Mouse (Mus musculus): ENCODE measurements at regions not wholly inside any gene's neighbourhood (a gene's known extent, or its start where the extent isn't known, plus 50 kb on each side); places are given as distances from the start of the nearest gene placed in this dataset.

- Histone ChIP-seq H3K27ac (no peak overlapping the region), H3K9me3 (no peaks in the 10 kb centered on the region), H3K4me1 (replicated peaks) (no peaks in the 10 kb centered on the region), H3K27me3 (no peaks in the 10 kb centered on the region), H3K4me3 (replicated peaks) (no peak overlapping the region), H3K4me2 (no peak overlapping the region), H3K9ac (replicated peaks) (no peak overlapping the region), H3K36me3 (no peaks in the 10 kb centered on the region)
- 38% methylated on average over 10 of the region's 10 CpGs for WGBS
- no peak for ATAC-seq (ENCODE audit: insufficient number of reproducible peaks, insufficient read depth, low FRiP score, low TSS enrichment, low read depth)
Observed at GRCm38 (mm10) chr9:91609457-91610166, 244.0 kb upstream of the Zic1 start.

GRCm38 (mm10) chr9:91601740-91602139, 236.1 kb upstream of the Zic1 start:
- Histone ChIP-seq H3K4me3 (replicated peaks) (no peak overlapping the region), H3K9ac (replicated peaks) (no peak overlapping the region), H3K9me3 (no peaks in the 10 kb centered on the region), H3K27ac (no peak overlapping the region), H3K4me1 (replicated peaks) (no peaks in the 10 kb centered on the region), H3K36me3 (no peaks in the 10 kb centered on the region), H3K27me3 (no peaks in the 10 kb centered on the region), H3K4me2 (no peak overlapping the region)
- no peak for ATAC-seq (ENCODE audit: insufficient number of reproducible peaks, insufficient read depth, low FRiP score, low TSS enrichment, low read depth)
- 78% methylated on average over 6 of the region's 6 CpGs for WGBS

DNA sequence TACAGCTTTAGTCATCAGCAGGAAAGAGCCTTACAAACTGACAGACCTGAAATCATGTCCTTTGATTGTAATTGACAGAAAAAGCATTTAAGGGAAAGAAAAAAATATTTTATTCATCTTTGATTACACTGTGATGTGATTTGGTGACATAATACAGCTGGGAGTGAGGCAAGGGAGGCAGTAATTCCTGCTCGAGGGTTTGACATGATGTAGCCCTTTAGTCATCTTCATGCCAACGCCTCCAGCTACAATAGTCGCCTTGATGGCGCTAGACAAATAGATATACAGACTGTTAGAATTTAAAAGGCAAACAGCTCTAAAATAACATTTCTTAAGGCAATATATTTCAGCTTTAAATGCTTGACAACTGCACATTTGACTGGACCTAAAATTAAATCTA, 226.3 kb upstream of the Zic1 start:
- no peak overlapping the region for H3K4me3 ChIP-seq (replicated peaks)
- no peak overlapping the region for H3K27ac ChIP-seq
- no peaks in the 10 kb centered on the region for H3K9me3 ChIP-seq
- H3K36me3 ChIP-seq = no peaks in the 10 kb centered on the region
- no peak overlapping the region for H3K4me2 ChIP-seq
- no peaks in the 10 kb centered on the region for H3K4me1 ChIP-seq (replicated peaks)
- no peaks in the 10 kb centered on the region for H3K27me3 ChIP-seq
- 71% methylated on average over 4 of the region's 4 CpGs for WGBS
- ATAC-seq (ENCODE audit: insufficient number of reproducible peaks, insufficient read depth, low FRiP score, low TSS enrichment, low read depth) = no peak
- no peak overlapping the region for H3K9ac ChIP-seq (replicated peaks)

- 85% methylated on average over 6 of the region's 6 CpGs for WGBS
- H3K9ac ChIP-seq (replicated peaks) = no peak overlapping the region
- no peak for ATAC-seq (ENCODE audit: insufficient number of reproducible peaks, insufficient read depth, low FRiP score, low TSS enrichment, low read depth)
- H3K4me3 ChIP-seq (replicated peaks) = no peak overlapping the region
- H3K27ac ChIP-seq = no peak overlapping the region
- H3K27me3 ChIP-seq = no peaks in the 10 kb centered on the region
- H3K9me3 ChIP-seq = no peaks in the 10 kb centered on the region
- H3K36me3 ChIP-seq = no peaks in the 10 kb centered on the region
- H3K4me2 ChIP-seq = no peak overlapping the region
- H3K4me1 ChIP-seq (replicated peaks) = no peaks in the 10 kb centered on the region
Observed at GRCm38 (mm10) chr9:91588756-91589155, 223.1 kb upstream of the Zic1 start.

DNA sequence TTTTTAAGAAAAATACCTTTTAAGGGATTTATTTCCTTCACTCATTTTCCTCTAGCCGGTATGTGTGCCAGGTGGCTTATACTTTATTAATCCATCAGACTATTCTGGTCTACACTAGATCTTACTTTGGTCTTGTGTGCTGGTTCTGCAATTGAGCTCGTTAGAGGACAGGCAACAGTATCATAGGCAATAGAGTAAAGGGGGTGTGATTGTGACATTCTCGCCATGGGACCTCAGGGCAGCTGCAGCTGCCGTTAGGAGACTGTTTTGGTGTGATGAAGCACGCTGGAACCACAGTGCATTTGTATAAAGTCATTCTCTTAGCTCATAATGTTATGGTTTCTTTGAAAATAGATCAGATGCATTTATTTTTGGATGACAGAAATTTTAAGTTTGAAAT, 222.3 kb upstream of the Zic1 start:
- Histone ChIP-seq H3K4me1 (replicated peaks) (no peaks in the 10 kb centered on the region), H3K27ac (no peak overlapping the region), H3K9ac (replicated peaks) (no peak overlapping the region), H3K36me3 (no peaks in the 10 kb centered on the region), H3K27me3 (no peaks in the 10 kb centered on the region), H3K9me3 (no peaks in the 10 kb centered on the region), H3K4me2 (no peak overlapping the region), H3K4me3 (replicated peaks) (no peak overlapping the region)
- no peak for ATAC-seq (ENCODE audit: insufficient number of reproducible peaks, insufficient read depth, low FRiP score, low TSS enrichment, low read depth)
- WGBS = 46% methylated on average over 5 of the region's 5 CpGs

DNA sequence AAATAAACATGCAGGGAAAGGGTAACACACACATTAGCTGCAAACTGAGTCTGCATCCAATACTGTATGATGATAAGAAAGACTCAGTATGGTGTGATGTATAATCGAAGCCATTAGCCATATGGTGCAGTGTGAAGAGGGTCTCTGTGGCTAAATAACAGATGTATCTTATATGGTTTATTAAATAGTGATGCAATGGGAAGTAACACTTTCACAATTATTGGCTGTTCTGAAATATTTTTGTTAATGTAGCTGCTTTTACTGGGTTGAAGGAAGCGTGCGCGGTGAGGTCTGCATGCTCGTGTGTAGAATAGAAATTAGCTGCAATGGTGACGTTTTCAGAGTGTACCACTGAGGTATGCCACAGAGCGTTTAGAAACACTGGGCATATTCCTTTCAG, 221.7 kb upstream of the Zic1 start:
- no peak overlapping the region for H3K9ac ChIP-seq (replicated peaks)
- no peak overlapping the region for H3K27ac ChIP-seq
- H3K4me2 ChIP-seq = no peak overlapping the region
- WGBS = 87% methylated on average over 7 of the region's 7 CpGs
- H3K9me3 ChIP-seq = no peaks in the 10 kb centered on the region
- no peaks in the 10 kb centered on the region for H3K36me3 ChIP-seq
- H3K27me3 ChIP-seq = no peaks in the 10 kb centered on the region
- no peak overlapping the region for H3K4me3 ChIP-seq (replicated peaks)
- no peak for ATAC-seq (ENCODE audit: insufficient number of reproducible peaks, insufficient read depth, low FRiP score, low TSS enrichment, low read depth)
- no peaks in the 10 kb centered on the region for H3K4me1 ChIP-seq (replicated peaks)

GRCm38 (mm10) chr9:91586635-91587034, 221.0 kb upstream of the Zic1 start:
- ATAC-seq (ENCODE audit: insufficient number of reproducible peaks, insufficient read depth, low FRiP score, low TSS enrichment, low read depth) = no peak
- WGBS = 87% methylated on average over 5 of the region's 5 CpGs

GRCm38 (mm10) chr9:91574156-91574555, 208.5 kb upstream of the Zic1 start:
- no peak overlapping the region for H3K4me2 ChIP-seq
- no peaks in the 10 kb centered on the region for H3K9me3 ChIP-seq
- no peak overlapping the region for H3K9ac ChIP-seq (replicated peaks)
- H3K27me3 ChIP-seq = no peaks in the 10 kb centered on the region
- no peak overlapping the region for H3K4me3 ChIP-seq (replicated peaks)
- no peaks in the 10 kb centered on the region for H3K4me1 ChIP-seq (replicated peaks)
- no peak for ATAC-seq (ENCODE audit: insufficient number of reproducible peaks, insufficient read depth, low FRiP score, low TSS enrichment, low read depth)
- H3K36me3 ChIP-seq = no peaks in the 10 kb centered on the region
- H3K27ac ChIP-seq = no peak overlapping the region

More at GRCm38 (mm10) chr9:91586635-91587034, 221.0 kb upstream of the Zic1 start:
- Histone ChIP-seq H3K27ac (no peak overlapping the region), H3K4me2 (no peak overlapping the region), H3K9ac (replicated peaks) (no peak overlapping the region), H3K9me3 (no peaks in the 10 kb centered on the region), H3K27me3 (no peaks in the 10 kb centered on the region), H3K36me3 (no peaks in the 10 kb centered on the region), H3K4me3 (replicated peaks) (no peak overlapping the region), H3K4me1 (replicated peaks) (no peaks in the 10 kb centered on the region)

DNA sequence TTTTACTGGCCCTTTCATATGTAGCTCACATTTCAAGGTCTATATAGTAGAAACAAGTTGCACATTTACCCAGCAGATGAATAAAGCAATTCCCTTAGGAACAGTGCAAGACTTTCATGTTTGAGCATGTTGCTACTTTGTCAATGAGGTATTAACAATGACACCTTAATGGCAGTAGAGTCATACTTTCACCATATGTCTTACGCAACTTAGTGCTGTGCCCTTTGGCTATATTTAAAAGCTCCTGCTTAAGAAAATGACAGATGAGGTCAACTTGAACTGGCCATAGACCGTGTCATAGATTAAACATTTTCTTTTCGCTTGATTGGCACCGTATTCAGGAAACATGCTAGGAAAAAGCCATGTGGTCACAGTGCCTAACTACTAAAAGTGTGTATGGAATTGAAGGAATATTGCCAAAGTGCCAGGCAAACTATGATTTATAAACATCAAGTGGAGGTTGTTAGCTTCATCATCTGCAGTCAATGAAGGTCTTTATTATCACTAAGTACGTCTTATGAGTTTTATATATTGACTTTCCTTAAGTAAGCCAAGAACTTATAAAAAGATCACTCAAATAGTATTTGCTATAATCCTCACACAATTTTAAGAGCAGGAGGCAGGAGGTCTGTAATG, 200.5 kb upstream of the Zic1 start:
- no peaks in the 10 kb centered on the region for H3K27me3 ChIP-seq
- H3K36me3 ChIP-seq = no peaks in the 10 kb centered on the region
- H3K9ac ChIP-seq (replicated peaks) = no peak overlapping the region
- H3K4me2 ChIP-seq = no peak overlapping the region
- no peaks in the 10 kb centered on the region for H3K9me3 ChIP-seq
- no peak overlapping the region for H3K4me3 ChIP-seq (replicated peaks)
- no peaks in the 10 kb centered on the region for H3K4me1 ChIP-seq (replicated peaks)
- 0 out of 2 replicates have a peak, but pooled peaks have one; percentile 26 for ATAC-seq (ENCODE audit: insufficient number of reproducible peaks, insufficient read depth, low FRiP score, low TSS enrichment, low read depth)
- 53% methylated on average over 5 of the region's 5 CpGs for WGBS
- no peak overlapping the region for H3K27ac ChIP-seq

GRCm38 (mm10) chr9:91561331-91561730, 195.7 kb upstream of the Zic1 start:
- WGBS = 72% methylated on average over 2 of the region's 2 CpGs
- no peak overlapping the region for H3K27ac ChIP-seq
- H3K9ac ChIP-seq (replicated peaks) = no peak overlapping the region
- no peak for ATAC-seq (ENCODE audit: insufficient number of reproducible peaks, insufficient read depth, low FRiP score, low TSS enrichment, low read depth)
- H3K4me1 ChIP-seq (replicated peaks) = no peaks in the 10 kb centered on the region
- H3K27me3 ChIP-seq = no peaks in the 10 kb centered on the region
- H3K36me3 ChIP-seq = no peaks in the 10 kb centered on the region
- no peak overlapping the region for H3K4me3 ChIP-seq (replicated peaks)
- no peaks in the 10 kb centered on the region for H3K9me3 ChIP-seq
- H3K4me2 ChIP-seq = no peak overlapping the region

GRCm38 (mm10) chr9:91559794-91560193, 194.2 kb upstream of the Zic1 start:
- Histone ChIP-seq H3K36me3 (no peaks in the 10 kb centered on the region), H3K9ac (replicated peaks) (no peak overlapping the region; the same call in 1 of the 2 replicates), H3K27ac (no peak overlapping the region), H3K27me3 (no peaks in the 10 kb centered on the region), H3K4me1 (replicated peaks) (no peaks in the 10 kb centered on the region), H3K4me3 (replicated peaks) (no peak overlapping the region), H3K9me3 (no peaks in the 10 kb centered on the region), H3K4me2 (no peak overlapping the region)
- WGBS = 81% methylated on average over 6 of the region's 6 CpGs
- no peak for ATAC-seq (ENCODE audit: insufficient number of reproducible peaks, insufficient read depth, low FRiP score, low TSS enrichment, low read depth)

DNA sequence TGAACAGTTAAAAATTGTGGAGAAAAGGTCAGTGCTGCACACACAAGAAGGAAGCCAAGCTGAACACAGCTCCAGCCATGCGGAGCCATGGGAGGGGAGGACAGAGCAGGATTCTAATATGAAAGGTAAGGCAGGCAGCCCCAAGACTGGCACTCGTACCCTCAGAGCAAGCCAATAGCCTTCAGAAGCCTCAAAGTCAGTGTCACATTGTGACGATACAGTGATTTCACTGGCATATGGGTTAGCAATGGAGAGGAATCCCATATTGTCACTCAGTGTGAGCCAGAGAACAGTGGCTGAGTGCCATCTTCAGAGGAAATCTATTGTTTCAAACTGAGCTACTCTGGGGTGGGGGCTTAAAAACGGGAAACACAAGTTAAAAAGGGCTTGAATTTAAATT, 181.4 kb upstream of the Zic1 start:
- no peak overlapping the region for H3K4me2 ChIP-seq
- H3K9ac ChIP-seq (replicated peaks) = no peak overlapping the region
- WGBS = 79% methylated on average over 4 of the region's 4 CpGs
- H3K9me3 ChIP-seq = no peaks in the 10 kb centered on the region
- no peaks in the 10 kb centered on the region for H3K4me1 ChIP-seq (replicated peaks)
- no peak overlapping the region for H3K27ac ChIP-seq
- no peak for ATAC-seq (ENCODE audit: insufficient number of reproducible peaks, insufficient read depth, low FRiP score, low TSS enrichment, low read depth)
- no peaks in the 10 kb centered on the region for H3K27me3 ChIP-seq
- H3K36me3 ChIP-seq = no peaks in the 10 kb centered on the region
- no peak overlapping the region for H3K4me3 ChIP-seq (replicated peaks)
